Mouse (Mus musculus) neural tube, embryonic 13.5 days (tissue): Measurements from ENCODE around the gene L3mbtl3. TPM values are rescaled to one million over a fixed set of nuclear protein-coding genes. Genes with fewer than 3 reads are reported as not detected.

Experiments
- ATAC-seq: fragments of 200-750 bp; cut with Nextera tagmentation; 2 replicates; pipeline ENCODE4 v1.8.0; 2017; ENCODE audit warnings: low read depth, mild to moderate bottlenecking, moderate TSS enrichment, moderate library complexity
- H3K27ac ChIP-seq: fragments of 300-500 bp; sonication (generic); replicated peaks from 2 replicates; pipeline ENCODE4 v1.5.1; 2015; ENCODE audit warnings: moderate library complexity, mild to moderate bottlenecking, inconsistent platforms
- H3K27me3 ChIP-seq: fragments of 300-500 bp; sonication (generic); 2 replicates; pipeline ENCODE4 v1.6.1; 2015; ENCODE audit warnings: mild to moderate bottlenecking, inconsistent platforms
- H3K36me3 ChIP-seq: fragments of 300-500 bp; sonication (generic); 2 replicates; pipeline ENCODE4 v1.6.1; 2015; ENCODE audit warnings: mild to moderate bottlenecking, inconsistent platforms
- H3K4me1 ChIP-seq: fragments of 300-500 bp; sonication (generic); replicated peaks from 2 replicates; pipeline ENCODE4 v1.6.1; 2015; ENCODE audit warnings: inconsistent platforms
- H3K4me2 ChIP-seq: fragments of 300-500 bp; sonication (generic); 2 replicates; pipeline ENCODE4 v1.6.1; 2015; ENCODE audit warnings: inconsistent platforms, mild to moderate bottlenecking, moderate library complexity
- H3K4me3 ChIP-seq: fragments of 300-500 bp; sonication (generic); 2 replicates; pipeline ENCODE4 v1.5.1; 2015; ENCODE audit warnings: mild to moderate bottlenecking, inconsistent platforms
- H3K9ac ChIP-seq: fragments of 300-500 bp; sonication (generic); 2 replicates; pipeline ENCODE4 v1.6.1; 2015; ENCODE audit warnings: moderate library complexity, mild to moderate bottlenecking, inconsistent platforms
- H3K9me3 ChIP-seq: fragments of 300-500 bp; sonication (generic); 2 replicates; pipeline ENCODE4 v1.6.1; 2016; ENCODE audit warnings: inconsistent platforms
- WGBS: fragments of 180-500 bp; shearing (Covaris S2); methylation state at CpG from one replicate; pipeline ENCODE4 v1.1.7; 2015; 5-methylcytosine and 5-hydroxymethylcytosine counted together
- polyA plus RNA-seq: library from polyadenylated mRNA; unstranded; fragments of >200 nt; fragmentation: Nextera tagmentation; extraction: Ambion mirVana; gene quantifications from 2 replicates; pipeline ENCODE4 v1.2.1, GENCODE M21; 2015

The L3mbtl3 gene
- polyA plus RNA-seq, 1 experiment from 2014 or later, result 19.7 TPM

DNA sequence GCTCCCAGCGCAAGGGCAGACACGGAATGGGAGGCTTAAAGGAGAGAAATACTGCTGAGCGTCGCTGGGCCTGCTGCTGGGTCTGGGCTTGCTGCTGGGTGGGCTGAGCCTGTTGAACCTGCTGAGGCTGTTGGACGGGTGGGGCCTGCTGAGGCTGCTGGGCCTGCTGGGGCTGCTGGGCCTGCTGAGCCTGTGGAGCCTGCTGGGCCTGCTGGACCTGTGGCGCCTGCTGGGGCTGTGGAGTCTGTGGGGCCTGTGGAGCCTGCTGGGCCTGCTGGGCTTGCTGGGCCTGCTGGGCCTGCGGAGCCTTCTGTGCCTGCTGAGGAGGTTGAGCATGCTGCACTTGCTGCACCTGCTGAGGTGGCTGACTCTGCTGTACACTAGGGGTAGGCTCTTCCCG lies 95.8 kb downstream of the L3mbtl3 start:
- no peak overlapping the region for H3K27ac ChIP-seq
- H3K4me1 ChIP-seq, result no peaks in the 10 kb centered on the region
- ATAC-seq, result no peak
- WGBS, result 73% methylated on average over 8 of the region's 8 CpGs
- no peak overlapping the region for H3K4me2 ChIP-seq
- no peaks in the 10 kb centered on the region for H3K9me3 ChIP-seq
- H3K9ac ChIP-seq, result no peak overlapping the region
- H3K4me3 ChIP-seq, result no peak overlapping the region
- peaks cover 61% of the 10 kb centered on the region for H3K36me3 ChIP-seq
- no peaks in the 10 kb centered on the region for H3K27me3 ChIP-seq

DNA sequence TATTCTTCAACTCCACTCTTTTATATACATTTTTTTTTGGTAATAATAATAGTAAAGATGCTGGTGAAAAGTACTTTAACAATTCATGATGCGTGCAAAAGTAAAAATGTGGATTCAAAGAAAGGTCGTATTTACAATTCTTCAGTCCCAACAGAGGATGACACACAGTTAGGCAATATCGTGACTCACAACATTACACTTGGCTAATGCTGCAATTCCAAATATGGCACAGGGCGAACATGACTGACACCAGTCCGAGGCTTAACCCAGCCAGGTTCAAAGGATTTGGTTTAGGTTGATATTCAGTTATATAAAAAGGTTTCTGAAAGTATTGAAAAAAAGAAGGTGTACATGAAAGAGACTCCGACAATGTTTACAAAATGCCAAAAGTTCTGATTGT lies 100.4 kb downstream of the L3mbtl3 start:
- no peak for ATAC-seq
- WGBS, result 94% methylated on average over 6 of the region's 6 CpGs
- no peak overlapping the region for H3K4me3 ChIP-seq
- H3K36me3 ChIP-seq, result peaks cover 62% of the 10 kb centered on the region
- H3K4me2 ChIP-seq, result no peak overlapping the region
- no peaks in the 10 kb centered on the region for H3K4me1 ChIP-seq
- no peaks in the 10 kb centered on the region for H3K9me3 ChIP-seq
- no peak overlapping the region for H3K27ac ChIP-seq
- H3K27me3 ChIP-seq, result no peaks in the 10 kb centered on the region
- H3K9ac ChIP-seq, result no peak overlapping the region

DNA sequence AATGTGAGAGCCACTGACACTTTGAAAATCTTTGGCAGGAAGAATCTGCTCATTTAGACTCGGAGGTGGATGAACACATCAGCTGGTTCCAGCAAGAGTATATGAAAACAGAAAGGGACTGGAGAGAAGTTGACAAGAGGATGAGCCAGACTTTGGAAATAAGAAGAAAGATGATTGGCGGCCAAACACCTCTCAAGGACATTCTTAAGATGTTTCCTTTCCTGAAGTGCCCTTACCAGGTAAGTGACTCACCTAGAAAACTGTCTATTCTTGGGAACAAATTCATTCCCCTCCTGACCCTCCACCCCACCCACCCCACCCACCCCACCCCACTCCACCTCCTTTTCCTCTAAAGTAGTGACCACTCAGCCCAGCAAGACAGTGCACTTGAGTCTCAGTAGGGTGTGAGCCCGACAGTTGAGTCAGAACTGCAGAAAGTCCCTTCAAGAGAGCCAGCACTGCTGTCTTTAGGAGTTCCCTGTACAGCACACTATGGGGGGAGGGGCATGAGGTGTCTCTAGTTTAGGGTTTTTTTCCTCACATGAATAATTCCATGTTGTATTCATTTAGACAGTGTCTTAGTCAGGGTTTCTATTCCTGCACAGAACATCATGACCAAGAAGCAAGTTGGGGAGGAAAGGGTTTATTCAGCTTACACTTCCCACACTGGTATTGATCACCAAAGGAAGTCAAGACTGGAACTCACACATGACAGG lies 111.9 kb downstream of the L3mbtl3 start:
- 82% methylated on average over 3 of the region's 3 CpGs for WGBS

DNA sequence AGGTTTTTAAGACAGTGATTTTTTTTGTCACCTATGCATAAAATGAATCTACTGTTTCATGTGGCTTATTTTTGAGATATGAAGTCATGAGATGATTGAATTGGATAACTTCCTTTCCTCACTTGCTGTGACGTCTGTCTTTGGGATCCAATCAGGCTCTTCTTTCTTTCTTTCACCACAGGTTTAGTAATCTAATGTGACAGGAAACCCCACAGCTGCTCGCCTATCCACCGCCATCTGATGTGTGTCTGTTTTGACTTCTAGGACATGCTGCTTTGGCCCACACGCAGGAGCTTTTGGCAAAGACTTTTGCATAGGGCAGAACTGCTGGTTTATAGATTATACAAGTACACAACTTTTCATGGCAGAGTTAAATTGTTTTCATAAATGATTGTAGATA lies 115.9 kb downstream of the L3mbtl3 start:
- Histone ChIP-seq H3K4me3 (no peak overlapping the region), H3K27ac (no peak overlapping the region), H3K36me3 (no peaks in the 10 kb centered on the region), H3K27me3 (no peaks in the 10 kb centered on the region), H3K9me3 (no peaks in the 10 kb centered on the region), H3K4me2 (no peak overlapping the region), H3K9ac (no peak overlapping the region), H3K4me1 (no peaks in the 10 kb centered on the region)
- ATAC-seq, result no peak
- WGBS, result 80% methylated on average over 4 of the region's 4 CpGs

More for the DNA sequence above, 111.9 kb downstream of the L3mbtl3 start:
- Histone ChIP-seq H3K27ac (no peak overlapping the region), H3K4me2 (no peak overlapping the region), H3K27me3 (no peaks in the 10 kb centered on the region), H3K9ac (no peak overlapping the region), H3K36me3 (no peaks in the 10 kb centered on the region), H3K4me1 (no peaks in the 10 kb centered on the region), H3K4me3 (no peak overlapping the region), H3K9me3 (no peaks in the 10 kb centered on the region)
- no peak for ATAC-seq

DNA sequence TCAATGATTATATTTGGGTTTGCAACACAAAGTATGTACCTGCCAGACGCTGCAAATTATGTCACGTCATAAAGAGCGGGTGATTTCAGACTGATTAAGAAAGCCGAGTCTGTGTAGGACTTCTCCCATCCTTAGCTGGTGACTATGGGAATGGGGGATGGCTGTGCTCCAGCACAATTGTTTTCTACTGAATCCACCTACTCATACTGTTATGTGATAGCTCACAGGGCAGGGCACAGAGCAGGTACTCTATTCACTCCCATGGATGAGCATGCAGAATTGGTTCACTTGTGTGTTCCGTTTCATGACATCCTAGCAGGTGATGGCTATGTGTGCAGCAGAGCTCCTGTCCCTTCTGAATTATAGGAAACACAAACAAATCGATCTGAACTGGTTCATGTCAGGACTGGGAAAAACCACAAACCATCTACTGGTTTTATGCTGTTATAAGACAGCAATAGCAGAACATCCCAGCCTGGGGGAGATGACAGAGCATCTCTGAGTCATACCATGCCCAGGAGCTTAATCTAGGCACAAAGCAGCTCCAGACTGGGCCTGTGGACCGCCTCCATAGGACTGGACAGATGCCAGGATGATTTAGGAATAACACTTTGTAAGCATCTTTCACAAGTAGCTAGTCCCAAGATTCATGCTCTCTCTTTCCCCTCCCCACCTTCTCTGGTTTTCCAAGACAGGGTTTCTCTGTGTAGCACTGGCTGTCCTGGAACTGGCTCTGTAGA lies 126.2 kb downstream of the L3mbtl3 start:
- Histone ChIP-seq H3K9me3 (no peaks in the 10 kb centered on the region), H3K27me3 (no peaks in the 10 kb centered on the region), H3K4me1 (no peaks in the 10 kb centered on the region), H3K9ac (no peak overlapping the region), H3K27ac (no peak overlapping the region), H3K4me3 (no peak overlapping the region), H3K4me2 (no peak overlapping the region), H3K36me3 (no peaks in the 10 kb centered on the region)
- ATAC-seq, result no peak
- WGBS, result 84% methylated on average over 7 of the region's 7 CpGs

GRCm38 (mm10) chr10:26244466-26244865 lies 131.3 kb downstream of the L3mbtl3 start:
- 86% methylated on average over 6 of the region's 6 CpGs for WGBS
- no peaks in the 10 kb centered on the region for H3K4me1 ChIP-seq
- ATAC-seq, result no peak
- H3K9ac ChIP-seq, result no peak overlapping the region
- H3K4me3 ChIP-seq, result no peak overlapping the region
- H3K4me2 ChIP-seq, result no peak overlapping the region
- no peaks in the 10 kb centered on the region for H3K27me3 ChIP-seq
- H3K27ac ChIP-seq, result no peak overlapping the region
- H3K36me3 ChIP-seq, result no peaks in the 10 kb centered on the region
- no peaks in the 10 kb centered on the region for H3K9me3 ChIP-seq

DNA sequence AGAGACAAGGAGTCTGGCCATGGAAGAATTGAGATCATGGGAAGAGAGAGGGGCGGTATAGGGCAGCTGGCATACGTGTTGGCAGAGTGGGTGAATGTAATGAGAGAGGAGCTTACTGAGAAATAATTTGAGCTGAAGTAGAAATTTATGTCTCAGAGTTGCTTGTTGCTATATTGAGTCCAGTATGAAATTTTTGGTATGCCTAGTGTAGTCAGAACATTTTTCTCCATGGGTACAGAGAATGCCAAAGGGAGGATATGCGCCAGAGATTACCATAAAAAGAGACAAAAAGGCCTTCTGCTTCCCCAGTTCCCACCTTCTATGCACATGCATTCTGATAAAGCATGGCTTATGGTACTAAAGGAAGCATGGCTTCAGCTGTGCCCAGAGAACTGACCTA lies 132.6 kb downstream of the L3mbtl3 start:
- Histone ChIP-seq H3K9ac (no peak overlapping the region), H3K4me2 (no peak overlapping the region), H3K36me3 (no peaks in the 10 kb centered on the region), H3K4me1 (no peaks in the 10 kb centered on the region), H3K9me3 (no peaks in the 10 kb centered on the region), H3K27ac (no peak overlapping the region), H3K4me3 (no peak overlapping the region), H3K27me3 (no peaks in the 10 kb centered on the region)
- no peak for ATAC-seq
- 93% methylated on average over 3 of the region's 3 CpGs for WGBS

GRCm38 (mm10) chr10:26239090-26239489 lies 136.7 kb downstream of the L3mbtl3 start:
- no peak for ATAC-seq
- Histone ChIP-seq H3K27me3 (no peaks in the 10 kb centered on the region), H3K4me3 (no peak overlapping the region), H3K4me1 (no peaks in the 10 kb centered on the region), H3K9me3 (no peaks in the 10 kb centered on the region), H3K27ac (no peak overlapping the region), H3K36me3 (no peaks in the 10 kb centered on the region), H3K9ac (no peak overlapping the region), H3K4me2 (no peak overlapping the region)
- WGBS, result 70% methylated on average over 1 of the region's 1 CpGs

- H3K4me3 ChIP-seq, result no peak overlapping the region
- H3K4me2 ChIP-seq, result no peak overlapping the region
- no peaks in the 10 kb centered on the region for H3K36me3 ChIP-seq
- no peaks in the 10 kb centered on the region for H3K27me3 ChIP-seq
- H3K9me3 ChIP-seq, result no peaks in the 10 kb centered on the region
- no peaks in the 10 kb centered on the region for H3K4me1 ChIP-seq
- H3K9ac ChIP-seq, result no peak overlapping the region
- ATAC-seq, result no peak
- no peak overlapping the region for H3K27ac ChIP-seq
- WGBS, result 61% methylated on average over 4 of the region's 4 CpGs
These were observed 137.2 kb downstream of the L3mbtl3 start for GRCm38 (mm10) chr10:26238559-26238958.

DNA sequence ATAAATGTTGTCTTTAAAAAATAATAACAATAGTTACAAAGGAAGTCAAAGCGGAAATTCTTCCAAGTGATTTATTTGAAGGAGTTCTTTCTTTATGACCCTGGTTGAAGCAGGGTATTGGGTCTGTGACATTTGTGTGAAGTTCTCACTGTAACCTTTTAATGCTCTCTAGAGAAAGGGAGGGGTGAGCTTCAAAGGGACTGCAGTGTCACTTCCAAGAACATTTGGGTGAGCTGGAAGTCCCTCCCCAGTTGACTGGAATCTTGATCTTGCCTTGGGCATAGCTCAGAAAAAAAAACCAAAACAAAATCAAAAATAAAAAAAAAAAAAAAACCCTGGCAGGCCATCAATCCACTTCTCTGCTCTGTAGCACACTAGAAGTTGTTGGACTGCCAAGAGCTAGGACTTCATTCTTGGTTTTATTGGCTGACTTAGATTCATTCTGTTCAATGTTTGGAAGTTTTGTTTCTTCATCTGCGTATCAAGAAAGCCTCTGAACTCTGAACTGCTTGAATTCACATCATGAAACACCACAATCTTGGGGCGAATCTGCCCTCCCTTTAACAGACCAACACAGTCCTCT lies 143.6 kb downstream of the L3mbtl3 start:
- Histone ChIP-seq H3K36me3 (no peaks in the 10 kb centered on the region), H3K27ac (no peak overlapping the region), H3K4me2 (no peak overlapping the region), H3K27me3 (no peaks in the 10 kb centered on the region), H3K9me3 (no peaks in the 10 kb centered on the region), H3K4me1 (no peaks in the 10 kb centered on the region), H3K4me3 (no peak overlapping the region), H3K9ac (no peak overlapping the region)
- no peak for ATAC-seq
- 75% methylated on average over 3 of the region's 3 CpGs for WGBS

DNA sequence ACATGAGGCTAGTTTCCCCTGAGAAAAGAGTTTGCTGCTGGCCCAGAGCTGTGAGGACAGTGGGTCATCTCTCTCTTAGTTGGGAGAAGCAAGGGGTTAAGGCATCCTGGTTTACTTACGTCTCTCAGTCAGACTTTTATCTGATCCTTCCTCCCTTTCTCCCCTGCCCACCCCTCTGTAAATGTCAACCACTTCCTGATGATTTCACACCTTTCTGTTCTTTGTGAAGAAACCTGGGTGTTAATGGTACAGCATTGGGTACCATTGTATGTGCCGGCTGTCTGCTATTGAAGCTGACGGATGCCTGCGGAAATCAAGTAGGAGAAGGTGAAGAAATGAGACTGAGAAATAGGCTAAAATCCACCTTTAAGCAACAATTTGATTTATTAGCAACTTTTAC lies 146.3 kb downstream of the L3mbtl3 start, which contains the start of gene Samd3:
Gene Samd3 (plus strand): TSS at position 220 of the 400 bp plus-strand sequence.
- no peaks in the 10 kb centered on the region for H3K9me3 ChIP-seq
- no peak within 1 kb of the TSS for H3K27ac ChIP-seq
- no peaks in the 10 kb centered on the region for H3K27me3 ChIP-seq
- H3K9ac ChIP-seq, result no peak within 1 kb of the TSS
- H3K4me2 ChIP-seq, result no peak within 1 kb of the TSS
- H3K4me3 ChIP-seq, result no peak within 1 kb of the TSS
- H3K4me1 ChIP-seq, result no peaks in the 10 kb centered on the region
- WGBS, result 66% methylated on average over 4 of the region's 4 CpGs
- no peak for ATAC-seq
- no peaks in the 10 kb centered on the region for H3K36me3 ChIP-seq

- no peak overlapping the region for H3K27ac ChIP-seq
- no peaks in the 10 kb centered on the region for H3K9me3 ChIP-seq
- H3K4me2 ChIP-seq, result no peak overlapping the region
- H3K4me3 ChIP-seq, result no peak overlapping the region
- H3K4me1 ChIP-seq, result no peaks in the 10 kb centered on the region
- no peak overlapping the region for H3K9ac ChIP-seq
- no peaks in the 10 kb centered on the region for H3K27me3 ChIP-seq
- no peaks in the 10 kb centered on the region for H3K36me3 ChIP-seq
- ATAC-seq, result no peak
These were observed 147.6 kb downstream of the L3mbtl3 start for GRCm38 (mm10) chr10:26228187-26228586.
